Mouse (Mus musculus): Measurements from ENCODE around the gene Smurf2. TPM values are rescaled to one million over a fixed set of nuclear protein-coding genes. Genes with fewer than 3 reads are reported as not detected.

Gene Smurf2
- total RNA-seq (2021): 10 to 100 TPM; 27.1 to 30.6 TPM

DNA sequence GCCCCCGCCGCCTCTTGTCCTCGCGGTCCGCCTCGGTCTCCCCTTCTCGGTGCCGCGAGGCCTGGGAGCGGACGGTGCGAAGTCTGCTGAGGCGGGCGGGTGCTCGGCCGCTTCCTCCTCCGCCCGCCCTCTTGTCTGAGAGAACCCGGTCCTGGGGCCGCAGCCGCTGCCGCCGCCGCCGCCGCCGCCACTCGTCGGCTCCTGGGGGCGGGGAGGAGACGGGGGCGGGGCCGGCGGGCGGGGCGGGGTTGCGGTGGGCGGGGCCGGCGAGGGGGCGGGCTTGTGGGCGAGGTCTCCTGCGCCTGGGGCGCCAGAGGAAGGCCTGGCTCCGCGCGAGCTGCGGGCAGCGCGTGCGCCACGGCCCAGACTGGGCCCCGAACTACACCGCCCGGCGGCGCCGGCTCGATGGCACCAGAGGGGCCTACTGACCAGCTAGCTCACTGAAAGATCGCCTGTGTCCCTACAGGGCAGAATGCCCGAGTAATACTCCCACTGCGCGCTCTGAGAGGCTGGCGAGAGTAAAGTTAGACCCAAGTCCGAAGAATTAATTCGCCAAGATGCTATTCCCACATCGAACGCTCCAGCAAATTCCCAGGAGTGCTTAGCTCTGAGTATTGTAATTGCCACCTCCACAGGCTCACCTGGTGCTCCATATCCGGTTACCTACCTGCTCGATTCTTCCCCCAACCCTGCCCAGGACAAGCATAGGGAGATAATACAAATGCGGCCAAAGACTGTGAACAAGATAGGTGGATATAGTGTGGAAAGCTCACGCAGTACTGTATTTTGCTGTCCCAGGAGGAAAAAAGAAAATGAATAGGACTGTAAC lies at the start of gene Smurf2:
Gene Smurf2, minus strand, starts transcription at position 165 of the 829 bp plus-strand sequence.
- intact Hi-C loops (cut with DNase I): loop anchor here (5.0 kb wide), 1 partner anchor 62 kb away; no protein-coding TSS in a partner anchor
- peak; percentile 80 to 84 for DNase-seq (ENCODE audit: low spot score in 2 of 2)

GRCm38 (mm10) chr11:106969798-106970197 lies 49.3 kb upstream of the Smurf2 start:
- DNase-seq (ENCODE audit: low spot score in 2 of 2): no peak
- intact Hi-C loops (cut with DNase I): no loop called here

DNA sequence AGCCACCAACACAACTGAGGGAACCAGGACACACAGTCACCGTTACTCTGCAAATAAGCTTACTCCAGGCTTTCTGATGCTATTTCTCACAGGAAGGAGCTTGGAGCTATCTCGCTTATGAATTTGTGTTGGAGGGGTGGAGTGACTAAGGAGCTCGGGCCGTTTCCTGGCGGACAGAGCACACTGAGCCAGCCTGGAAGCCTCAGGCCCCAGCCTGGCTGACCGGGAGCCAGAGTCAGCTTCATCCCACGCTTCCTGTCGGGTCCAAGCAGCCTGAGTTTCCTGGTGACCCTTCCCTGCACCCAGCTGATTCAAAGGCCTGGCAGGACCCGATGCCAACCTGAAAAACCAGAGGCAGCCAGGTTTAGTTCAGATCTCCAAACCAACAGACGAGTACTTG lies 47.1 kb upstream of the Smurf2 start:
- intact Hi-C loops (cut with DNase I): no loop called here
- DNase-seq (ENCODE audit: low spot score in 2 of 2): no peak

DNA sequence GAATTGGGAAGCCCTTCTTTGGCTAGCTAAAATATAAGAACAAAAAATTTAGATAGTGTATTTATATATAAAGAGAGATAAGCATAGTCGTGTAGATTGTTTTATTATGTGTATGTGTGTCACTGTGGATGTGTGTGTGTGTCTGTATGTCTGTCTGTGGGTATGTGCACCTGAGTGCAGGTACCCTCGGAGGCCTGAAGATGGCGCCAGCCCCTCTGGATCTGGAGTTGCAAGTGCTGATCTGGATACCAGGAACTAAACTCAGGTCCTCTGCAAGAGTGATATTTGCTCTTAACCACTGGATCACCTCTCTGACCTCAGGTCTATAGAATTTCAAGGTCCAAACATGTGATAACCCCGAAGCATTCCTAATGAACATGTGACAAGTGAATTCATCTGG lies 45.4 kb upstream of the Smurf2 start:
- DNase-seq (ENCODE audit: low spot score in 2 of 2): no peak
- intact Hi-C loops (cut with DNase I): no loop called here

GRCm38 (mm10) chr11:106962310-106962709 lies 41.8 kb upstream of the Smurf2 start:
- intact Hi-C loops (cut with DNase I): no loop called here

GRCm38 (mm10) chr11:106961471-106962081 lies 41.1 kb upstream of the Smurf2 start:
- DNase-seq (ENCODE audit: low spot score in 2 of 2): no peak

More at GRCm38 (mm10) chr11:106962310-106962709, 41.8 kb upstream of the Smurf2 start:
- DNase-seq (ENCODE audit: low spot score in 2 of 2): no peak

DNA sequence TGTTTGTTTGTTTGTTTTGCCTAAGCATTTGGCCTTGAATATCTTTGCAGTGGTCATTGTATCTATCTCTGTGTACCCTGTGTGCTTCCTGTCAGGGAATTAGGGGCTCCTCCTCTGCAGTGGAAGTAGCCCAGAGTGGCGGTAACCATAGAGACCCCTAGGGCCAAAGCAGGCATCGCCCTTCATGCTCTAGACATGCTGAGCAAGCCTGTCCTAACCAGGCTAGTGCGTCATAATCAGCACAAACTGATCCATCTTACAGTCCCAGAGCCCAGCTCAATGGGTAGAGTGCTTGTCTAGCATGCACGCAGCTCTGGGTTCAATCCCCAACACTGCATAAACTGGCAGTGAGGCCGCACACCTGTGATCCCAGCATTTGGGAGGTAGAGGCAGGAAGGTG lies 38.6 kb upstream of the Smurf2 start:
- no peak for DNase-seq (ENCODE audit: low spot score in 2 of 2)
- intact Hi-C loops (cut with DNase I): no loop called here

More at GRCm38 (mm10) chr11:106961471-106962081, 41.1 kb upstream of the Smurf2 start:
- intact Hi-C loops (cut with DNase I): no loop called here

- DNase-seq (ENCODE audit: low spot score in 2 of 2): no peak
- intact Hi-C loops (cut with DNase I): no loop called here
These were observed 38.0 kb upstream of the Smurf2 start for GRCm38 (mm10) chr11:106958407-106959071.

- no peak for DNase-seq (ENCODE audit: low spot score in 2 of 2)
- intact Hi-C loops (cut with DNase I): no loop called here
These were observed 36.9 kb upstream of the Smurf2 start for GRCm38 (mm10) chr11:106957271-106957980.

DNA sequence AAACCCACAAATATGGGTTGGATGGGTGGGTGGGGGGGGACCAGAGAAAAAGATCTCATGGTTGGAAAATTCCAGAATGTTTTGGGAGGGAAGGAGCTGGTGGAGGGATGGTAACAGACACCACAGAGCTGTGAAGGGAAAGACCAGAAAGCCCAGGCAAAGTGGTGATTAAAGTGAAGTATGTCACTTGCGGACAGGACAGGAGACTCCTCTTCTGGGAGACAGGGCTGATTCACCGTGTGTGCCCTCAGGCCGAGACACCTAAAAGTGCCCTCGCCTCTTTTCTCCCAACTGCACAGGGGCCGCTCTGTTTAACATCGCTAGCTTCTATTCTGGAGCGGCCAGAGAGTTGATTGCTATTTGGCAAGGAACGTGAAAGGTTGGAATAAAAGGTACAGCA lies 34.1 kb upstream of the Smurf2 start:
- intact Hi-C loops (cut with DNase I): no loop called here
- no peak for DNase-seq (ENCODE audit: low spot score in 2 of 2)

DNA sequence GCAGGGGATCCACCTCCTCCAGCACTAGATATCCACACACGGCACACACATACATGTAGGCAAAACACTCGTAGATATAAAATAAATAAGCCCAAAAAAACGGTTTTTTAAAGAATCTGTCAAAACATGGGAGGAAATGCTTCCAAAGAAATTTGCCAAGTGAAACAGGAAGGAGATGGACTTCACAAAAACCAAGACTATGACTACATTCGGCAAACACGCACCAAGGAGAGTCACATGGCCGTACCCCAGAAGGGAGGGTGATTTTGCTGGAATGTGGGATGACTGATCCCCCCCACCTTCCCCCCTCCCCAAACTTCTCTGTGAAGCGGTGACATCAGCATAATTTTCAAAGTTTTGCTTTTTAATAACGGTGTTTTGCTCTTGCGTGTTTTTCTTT lies 33.6 kb upstream of the Smurf2 start:
- no peak for DNase-seq (ENCODE audit: low spot score in 2 of 2)
- intact Hi-C loops (cut with DNase I): no loop called here

DNA sequence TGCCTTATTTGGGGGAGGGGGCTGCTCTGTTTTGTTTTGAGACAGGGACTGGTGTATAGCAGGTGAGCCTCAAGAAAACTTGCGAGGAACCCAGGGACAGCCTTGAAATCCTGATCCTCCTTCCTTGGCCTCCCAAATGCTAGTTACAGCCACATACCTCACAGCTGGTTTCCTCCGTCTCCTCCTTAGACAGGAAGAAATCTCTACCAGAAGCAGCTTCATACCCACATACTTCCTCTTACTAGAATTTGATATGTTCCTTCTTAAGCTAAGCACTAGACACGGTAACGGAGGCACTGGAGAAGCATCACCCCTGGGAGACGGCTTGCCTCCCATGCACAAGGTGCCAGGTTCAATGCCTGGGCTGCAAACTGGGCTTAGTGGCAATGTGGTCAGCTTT lies 16.8 kb upstream of the Smurf2 start:
- intact Hi-C loops (cut with DNase I): no loop called here
- DNase-seq (ENCODE audit: low spot score in 2 of 2): no peak

DNA sequence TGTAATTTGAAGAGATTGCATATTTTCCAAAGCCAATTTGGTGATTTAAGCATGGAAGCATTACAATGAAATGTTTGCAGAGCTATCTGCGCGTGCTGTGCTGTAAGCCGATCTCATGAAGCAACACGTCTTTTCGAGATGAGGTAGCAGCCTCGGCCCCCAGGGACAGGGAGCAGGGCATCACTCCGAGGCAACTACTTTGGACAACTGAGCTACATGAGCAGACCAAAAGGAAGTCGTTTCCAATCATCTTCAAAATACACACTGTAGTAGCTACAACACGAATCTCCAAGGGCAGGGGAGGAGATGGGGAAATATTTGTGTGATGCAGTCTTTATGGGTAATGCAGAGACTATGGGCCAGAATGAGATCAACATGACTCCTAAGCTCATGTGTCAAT lies 9.9 kb upstream of the Smurf2 start:
- DNase-seq (ENCODE audit: low spot score in 2 of 2): no peak
- intact Hi-C loops (cut with DNase I): no loop called here

DNA sequence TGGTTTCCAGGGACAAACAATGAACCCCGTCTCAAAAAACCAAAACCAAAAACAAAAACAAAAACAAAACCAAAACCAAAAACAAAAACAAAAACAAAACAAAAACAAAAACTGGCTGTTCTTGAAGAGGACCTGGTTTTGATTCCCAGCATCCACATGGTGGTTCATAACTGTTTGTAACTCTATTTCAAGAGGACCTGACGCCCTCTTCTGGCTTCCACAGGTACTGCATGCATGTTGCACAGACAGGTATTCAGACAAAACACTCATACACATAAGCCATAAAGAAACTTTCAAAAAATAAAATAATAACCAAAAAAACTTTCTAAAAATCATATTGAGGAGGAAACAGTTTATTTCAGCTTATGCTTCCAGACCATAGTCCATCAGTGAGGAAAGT lies 8.4 kb upstream of the Smurf2 start:
- intact Hi-C loops (cut with DNase I): no loop called here
- DNase-seq (ENCODE audit: low spot score in 2 of 2): no peak

DNA sequence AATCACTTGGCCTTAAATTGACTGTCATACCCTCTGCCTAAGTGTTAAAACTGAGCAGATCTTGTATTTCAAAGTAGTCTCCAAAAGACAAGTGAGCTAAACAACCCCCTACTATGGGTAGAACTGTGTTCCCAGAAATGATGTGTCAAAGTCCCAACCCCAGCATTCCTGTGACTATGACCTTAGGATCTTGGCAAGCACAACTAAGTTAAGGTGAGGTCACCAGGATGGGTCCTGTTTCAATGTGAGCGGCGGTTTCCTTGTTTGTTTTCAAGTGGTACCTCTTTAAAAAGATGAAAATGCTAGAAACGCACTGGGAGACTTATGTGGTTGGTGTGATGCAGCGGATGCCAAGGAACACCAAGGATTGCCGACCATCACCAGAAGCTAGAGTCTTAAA lies 7.4 kb upstream of the Smurf2 start:
- no peak for DNase-seq (ENCODE audit: low spot score in 2 of 2)
- intact Hi-C loops (cut with DNase I): no loop called here

DNA sequence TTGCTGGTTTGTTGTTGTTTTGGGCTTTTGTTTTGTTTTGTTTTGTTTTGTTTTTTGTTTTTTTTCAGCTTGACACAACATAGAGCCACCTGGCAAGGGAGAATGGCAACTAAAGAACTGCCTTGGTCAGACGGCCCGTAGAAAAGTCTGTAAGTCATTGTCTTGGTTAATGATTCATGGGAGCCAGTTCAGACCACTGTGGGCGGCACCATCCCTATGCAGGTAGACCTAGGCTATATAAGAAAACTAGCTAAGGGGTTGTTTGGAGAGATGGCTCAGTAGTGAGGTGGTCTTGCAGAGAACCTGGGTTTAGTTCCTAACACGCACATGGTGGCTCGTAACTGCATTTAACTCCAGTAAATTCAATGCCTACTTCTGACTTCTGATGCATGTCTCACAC lies 6.7 kb upstream of the Smurf2 start:
- intact Hi-C loops (cut with DNase I): no loop called here
- no peak for DNase-seq (ENCODE audit: low spot score in 2 of 2)

GRCm38 (mm10) chr11:106926732-106927131 lies 6.2 kb upstream of the Smurf2 start:
- intact Hi-C loops (cut with DNase I): no loop called here
- DNase-seq (ENCODE audit: low spot score in 2 of 2): no peak

GRCm38 (mm10) chr11:106919612-106920550 lies 634 bp downstream of the Smurf2 start:
- intact Hi-C loops (cut with DNase I): loop anchor here (5.0 kb wide), 1 partner anchor 62 kb away; no protein-coding TSS in a partner anchor
- DNase-seq (ENCODE audit: low spot score in 2 of 2): peak; percentile 28 to 47

- intact Hi-C loops (cut with DNase I): no loop called here
- DNase-seq (ENCODE audit: low spot score in 2 of 2): no peak
These were observed 1.6 kb downstream of the Smurf2 start for GRCm38 (mm10) chr11:106918901-106919300.

All from left cerebral cortex, postnatal 25 days (tissue).